Mouse (Mus musculus) bone marrow, adult 2 months (tissue): ENCODE measurements around the gene Cmtm5.

ENCODE experiments used
- CTCF ChIP-seq: fragments of 200-500 bp; IDR thresholded peaks from 2 replicates; pipeline ENCODE4 v1.5.1; 2011; ENCODE audit warnings: low read length, control low read depth; ENCODE audit not compliant: control insufficient read depth, insufficient read depth
- POLR2A ChIP-seq: fragments of 200-500 bp; IDR thresholded peaks from 2 replicates; pipeline ENCODE4 v1.6.1; 2011; ENCODE audit warnings: low read depth, mild to moderate bottlenecking, control low read depth, low read length, borderline replicate concordance; ENCODE audit not compliant: control insufficient read depth

DNA sequence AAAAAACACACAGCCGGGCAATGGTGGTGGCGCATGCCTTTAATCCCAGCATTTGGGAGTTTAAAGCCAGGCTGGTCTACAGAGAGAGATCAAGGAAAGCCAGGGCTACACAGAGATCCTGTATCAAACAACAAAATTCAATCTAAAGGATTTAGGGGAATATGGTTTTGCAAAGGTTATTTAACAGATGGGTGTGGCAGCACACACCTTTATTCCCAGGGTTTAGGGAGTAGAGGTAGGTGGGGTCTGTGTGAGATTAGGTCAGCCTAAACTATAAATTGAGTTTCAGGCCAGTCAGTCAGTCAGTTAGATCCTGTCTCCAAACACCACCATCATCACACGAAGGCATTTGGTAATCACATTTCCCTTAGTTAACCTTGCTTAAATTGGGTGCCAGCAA is 43.9 kb upstream of the Cmtm5 start, which contains the start of gene Pabpn1:
- TF ChIP-seq CTCF (no peak), POLR2A (no peak)
